Mouse (Mus musculus): Measurements from ENCODE around the gene Atf6b. TPM values are rescaled to one million over a fixed set of nuclear protein-coding genes. Genes with fewer than 3 reads are reported as not detected.
A peak's percentile ranks its signal among the peaks of the same experiment; 100 is the strongest.

Atf6b gene
- total RNA-seq, 1 experiment from 2014 or later, result 23.4 TPM

DNA sequence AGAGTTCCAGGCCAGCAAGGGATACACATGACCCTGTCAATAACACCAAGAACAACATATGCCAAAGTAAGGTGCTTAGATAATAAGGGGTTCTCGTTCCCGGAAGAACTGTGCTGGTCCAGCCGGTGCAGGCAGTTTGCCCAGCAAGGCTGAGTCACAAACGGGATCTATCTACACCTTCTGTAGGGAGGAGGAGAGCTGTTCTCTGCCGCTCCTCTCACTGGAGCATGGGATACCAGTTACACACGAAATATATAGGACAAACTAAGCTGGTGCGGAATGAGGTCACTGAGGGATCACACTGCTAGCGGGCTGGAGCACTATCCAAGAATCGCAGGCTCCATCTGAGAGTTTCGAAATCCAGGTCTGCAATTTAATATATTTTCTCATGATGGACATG lies 3.0 kb upstream of the Atf6b start:
- no peak for ATAC-seq (replicated peaks; ENCODE audit: insufficient number of reproducible peaks, low FRiP score, low TSS enrichment, poor library complexity, severe bottlenecking)

DNA sequence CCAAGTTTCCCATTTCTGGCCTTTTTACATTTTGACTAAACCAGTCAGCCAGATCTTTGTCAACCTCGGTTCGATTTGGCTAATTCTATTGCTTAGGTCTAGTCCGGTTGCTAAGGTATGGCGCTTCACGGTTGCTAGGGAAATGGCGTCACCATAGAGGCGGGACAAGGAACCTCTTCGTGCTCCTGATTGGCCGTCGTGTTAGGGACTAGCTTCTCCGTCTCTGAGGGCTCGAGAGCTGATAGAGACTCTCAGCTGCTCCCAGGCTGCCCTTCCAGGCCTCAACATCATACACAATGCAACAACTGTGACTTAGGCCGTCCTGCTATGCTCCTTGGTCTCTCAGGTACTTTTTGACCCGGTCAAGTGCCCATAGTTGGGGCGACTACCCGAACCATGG lies 2.3 kb upstream of the Atf6b start, which contains the start of gene Fkbpl:
Fkbpl (plus strand) TSS at position 157 of the 400 bp plus-strand sequence.
- peak; percentile 79 for ATAC-seq (replicated peaks; ENCODE audit: insufficient number of reproducible peaks, low FRiP score, low TSS enrichment, poor library complexity, severe bottlenecking)

DNA sequence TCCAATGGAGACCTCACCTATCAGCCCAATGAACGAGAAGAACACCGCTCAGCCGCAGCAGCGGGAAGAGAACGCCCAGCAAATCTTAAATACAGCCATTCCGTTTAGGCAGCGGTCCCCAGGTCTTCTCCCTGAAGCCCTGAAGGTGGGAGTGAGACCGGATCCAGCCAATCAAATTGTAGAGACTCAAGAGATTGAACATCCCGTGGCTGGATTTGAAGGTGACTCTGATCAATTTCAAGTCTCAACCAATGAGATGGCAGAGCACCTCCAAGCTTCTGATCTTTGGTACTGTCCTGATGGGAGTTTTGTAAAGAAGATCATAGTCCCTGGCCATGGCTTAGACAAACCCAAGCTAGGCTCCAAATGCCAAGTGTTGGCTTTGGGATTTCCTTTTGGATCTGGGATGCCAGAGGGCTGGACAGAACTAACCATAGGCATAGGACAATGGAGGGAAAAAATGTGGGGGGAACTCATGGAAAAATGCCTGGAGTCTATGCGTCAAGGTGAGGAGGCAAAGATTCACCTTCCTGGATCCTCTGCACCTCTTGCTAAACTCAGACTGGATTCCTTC lies 1.6 kb upstream of the Atf6b start:
- no peak for ATAC-seq (replicated peaks; ENCODE audit: insufficient number of reproducible peaks, low FRiP score, low TSS enrichment, poor library complexity, severe bottlenecking)

DNA sequence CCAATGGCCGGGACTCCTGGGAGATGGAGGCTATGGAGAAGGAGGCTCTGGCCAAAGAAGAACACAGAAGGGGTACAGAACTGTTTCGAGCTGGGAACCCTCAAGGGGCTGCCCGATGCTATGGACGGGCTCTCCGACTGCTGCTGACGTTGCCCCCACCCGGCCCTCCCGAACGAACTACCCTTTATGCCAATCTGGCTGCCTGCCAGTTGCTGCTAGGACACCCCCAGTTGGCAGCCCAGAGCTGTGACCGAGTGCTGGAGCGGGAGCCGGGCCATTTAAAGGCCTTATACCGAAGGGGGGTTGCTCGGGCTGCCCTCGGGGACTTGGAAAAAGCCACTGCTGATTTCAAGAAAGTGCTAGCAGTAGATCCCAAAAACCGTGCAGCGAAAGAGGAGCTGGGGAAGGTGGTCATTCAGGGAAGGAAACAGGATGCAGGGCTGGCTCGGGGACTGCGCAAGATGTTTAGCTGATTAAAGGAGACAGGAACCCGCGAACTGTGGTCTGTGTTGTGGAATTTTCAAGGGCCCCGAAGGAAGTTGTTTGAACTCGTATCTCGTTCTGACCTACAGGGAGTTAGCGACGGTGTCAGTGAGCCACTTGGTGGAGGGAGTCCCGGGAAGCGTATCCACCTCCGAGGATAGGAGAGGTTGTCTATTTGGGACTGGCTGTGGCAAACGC lies 975 bp upstream of the Atf6b start:
- no peak for ATAC-seq (replicated peaks; ENCODE audit: insufficient number of reproducible peaks, low FRiP score, low TSS enrichment, poor library complexity, severe bottlenecking)

DNA sequence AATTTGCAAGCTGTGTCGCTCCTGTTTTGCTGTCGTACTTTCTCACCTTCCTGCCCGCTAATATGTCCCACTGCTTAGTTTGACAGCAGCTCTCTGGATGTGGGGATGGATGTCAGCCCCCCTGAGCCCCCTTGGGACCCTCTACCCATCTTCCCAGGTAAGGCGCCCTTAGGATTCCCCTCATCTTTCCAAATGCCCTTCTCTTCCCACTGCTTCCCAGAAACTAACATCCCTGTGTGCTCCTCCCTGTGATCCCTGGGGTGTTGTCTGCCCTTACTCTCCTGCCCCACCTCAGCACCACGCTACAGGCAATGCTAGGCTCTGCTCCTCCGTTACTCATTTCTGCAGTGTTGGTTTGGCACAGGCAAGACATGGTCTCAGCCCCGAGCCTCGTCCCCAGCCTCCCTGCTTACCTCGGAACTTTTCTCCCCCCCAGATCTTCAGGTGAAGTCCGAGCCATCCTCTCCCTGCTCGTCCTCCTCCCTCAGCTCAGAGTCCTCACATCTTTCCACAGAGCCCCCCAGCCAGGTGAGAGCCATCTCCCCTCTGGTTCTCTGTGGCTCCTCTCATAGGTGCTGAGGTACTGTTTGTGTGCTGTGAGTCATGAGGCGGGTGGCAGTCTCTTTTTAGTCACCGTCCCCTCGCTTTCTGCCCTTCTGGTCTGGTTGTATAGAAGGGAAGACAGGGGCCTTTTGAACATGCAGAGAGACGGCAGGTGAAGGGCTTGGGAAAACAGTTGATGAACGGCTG lies 1.4 kb downstream of the Atf6b start:
- no peak for ATAC-seq (replicated peaks; ENCODE audit: insufficient number of reproducible peaks, low FRiP score, low TSS enrichment, poor library complexity, severe bottlenecking)

DNA sequence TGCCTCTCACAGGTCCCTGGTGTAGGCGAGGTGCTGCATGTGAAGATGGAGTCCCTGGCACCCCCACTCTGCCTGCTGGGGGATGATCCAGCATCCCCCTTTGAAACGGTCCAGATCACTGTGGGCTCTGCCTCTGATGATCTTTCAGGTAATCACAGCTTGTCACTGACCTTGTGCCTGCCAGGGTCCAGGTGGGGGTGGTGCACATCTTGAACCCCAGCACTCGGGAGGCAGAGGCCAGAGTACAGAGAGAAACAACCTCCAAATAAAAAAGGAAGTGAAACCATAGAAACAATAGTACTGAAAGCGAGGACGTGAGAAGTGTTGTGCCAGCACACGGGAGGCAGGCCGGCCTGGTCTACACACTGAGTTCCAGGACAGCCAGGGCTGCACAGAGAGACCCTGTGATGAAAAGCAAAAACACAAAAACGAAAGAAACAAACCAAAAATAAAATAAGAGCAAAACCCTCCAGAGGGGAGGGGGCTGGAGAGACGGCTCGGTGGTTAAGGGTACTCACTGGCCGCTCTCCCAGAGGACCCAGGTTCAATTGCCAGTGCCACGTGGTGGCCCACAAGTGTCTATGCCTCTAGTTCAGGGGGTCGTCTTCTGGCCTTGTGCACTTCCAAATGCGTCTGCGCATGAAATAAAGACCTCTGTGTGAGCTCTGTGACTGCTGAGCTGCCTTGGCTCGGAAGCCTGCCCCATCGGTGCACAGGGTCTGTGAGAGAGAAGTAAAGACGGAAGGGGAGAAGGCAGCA lies 2.3 kb downstream of the Atf6b start:
- ATAC-seq (replicated peaks; ENCODE audit: insufficient number of reproducible peaks, low FRiP score, low TSS enrichment, poor library complexity, severe bottlenecking), result 0 out of 2 replicates have a peak, but pooled peaks have one; percentile 10

DNA sequence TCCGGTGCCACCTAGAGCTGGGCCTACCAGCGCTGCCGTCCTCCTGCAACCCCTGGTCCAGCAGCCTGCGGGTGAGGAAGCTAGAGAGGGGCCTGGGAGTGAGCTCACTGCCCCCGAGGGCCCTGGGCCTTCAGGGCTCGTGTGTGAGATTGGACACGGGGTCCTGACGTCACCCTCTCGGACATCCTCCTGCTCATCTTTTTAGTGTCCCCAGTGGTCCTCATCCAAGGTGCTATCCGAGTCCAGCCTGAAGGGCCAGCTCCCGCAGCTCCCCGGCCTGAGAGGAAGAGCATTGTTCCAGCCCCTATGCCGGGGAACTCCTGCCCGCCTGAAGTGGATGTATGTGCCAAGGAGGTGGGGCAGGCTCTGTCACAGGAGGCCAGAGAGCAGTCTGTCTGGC lies 3.8 kb downstream of the Atf6b start:
- no peak for ATAC-seq (replicated peaks; ENCODE audit: insufficient number of reproducible peaks, low FRiP score, low TSS enrichment, poor library complexity, severe bottlenecking)

DNA sequence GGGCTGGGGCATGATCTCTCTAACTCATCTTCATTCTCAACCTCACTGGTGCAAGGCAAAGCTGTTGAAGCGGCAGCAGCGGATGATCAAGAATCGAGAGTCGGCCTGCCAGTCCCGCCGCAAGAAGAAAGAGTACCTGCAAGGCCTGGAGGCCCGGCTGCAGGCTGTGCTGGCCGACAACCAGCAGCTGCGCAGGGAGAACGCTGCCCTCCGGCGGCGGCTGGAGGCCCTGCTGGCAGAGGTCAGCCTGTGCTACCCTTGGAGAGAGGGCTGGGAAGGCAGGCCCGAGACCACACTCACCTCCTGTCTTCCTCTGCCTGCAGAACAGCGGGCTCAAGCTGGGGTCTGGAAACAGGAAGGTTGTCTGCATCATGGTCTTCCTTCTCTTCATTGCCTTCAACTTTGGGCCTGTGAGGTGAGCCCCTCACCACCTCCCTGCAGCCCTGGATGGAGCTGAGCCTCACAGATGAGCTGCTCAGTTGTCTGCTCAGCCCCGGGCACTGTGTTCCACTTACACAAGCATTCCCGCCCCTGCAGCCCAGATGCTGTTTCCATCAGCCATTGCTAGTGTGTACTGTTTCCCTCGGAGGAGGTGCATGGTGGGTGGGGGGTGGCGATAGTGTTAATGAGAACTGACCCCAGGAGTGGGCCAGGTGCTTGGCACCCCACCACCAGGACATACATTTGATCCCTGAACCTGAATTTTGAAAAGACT lies 4.7 kb downstream of the Atf6b start:
- ATAC-seq (replicated peaks; ENCODE audit: insufficient number of reproducible peaks, low FRiP score, low TSS enrichment, poor library complexity, severe bottlenecking), result no peak

DNA sequence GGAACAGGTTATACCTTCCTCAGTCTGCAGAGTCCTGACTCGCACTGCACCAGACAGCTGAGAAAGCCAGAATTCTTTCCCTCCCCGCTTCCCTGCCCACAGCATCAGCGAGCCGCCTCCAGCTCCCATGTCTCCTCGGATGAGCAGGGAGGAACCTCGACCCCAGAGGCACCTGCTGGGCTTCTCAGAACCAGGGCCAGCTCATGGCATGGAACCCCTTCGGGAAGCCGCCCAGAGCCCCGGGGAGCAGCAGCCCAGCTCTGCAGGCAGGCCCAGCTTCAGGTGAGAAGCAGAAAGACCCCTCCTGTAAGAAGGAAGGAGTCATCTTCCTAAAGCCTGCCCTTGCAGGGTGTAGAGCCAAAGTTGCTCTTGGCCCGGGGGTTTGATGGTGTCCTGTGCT lies 5.6 kb downstream of the Atf6b start:
- ATAC-seq (replicated peaks; ENCODE audit: insufficient number of reproducible peaks, low FRiP score, low TSS enrichment, poor library complexity, severe bottlenecking), result no peak

DNA sequence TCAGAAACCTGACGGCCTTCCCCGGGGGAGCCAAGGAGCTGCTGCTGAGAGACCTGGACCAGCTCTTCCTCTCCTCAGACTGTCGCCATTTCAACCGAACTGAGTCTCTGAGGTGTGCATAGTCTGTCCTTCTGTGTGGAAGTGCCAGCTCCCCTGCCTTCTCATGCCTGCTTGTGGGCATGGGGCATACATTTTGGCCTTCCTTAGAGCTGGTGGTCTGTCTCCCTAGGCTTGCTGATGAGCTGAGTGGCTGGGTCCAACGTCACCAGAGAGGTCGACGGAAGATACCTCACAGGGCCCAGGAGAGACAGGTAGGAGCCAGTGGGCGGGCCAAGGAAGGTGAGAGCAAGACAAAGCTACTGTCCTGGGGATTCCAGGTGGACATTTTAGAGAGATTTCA lies 6.0 kb downstream of the Atf6b start:
- no peak for ATAC-seq (replicated peaks; ENCODE audit: insufficient number of reproducible peaks, low FRiP score, low TSS enrichment, poor library complexity, severe bottlenecking)

DNA sequence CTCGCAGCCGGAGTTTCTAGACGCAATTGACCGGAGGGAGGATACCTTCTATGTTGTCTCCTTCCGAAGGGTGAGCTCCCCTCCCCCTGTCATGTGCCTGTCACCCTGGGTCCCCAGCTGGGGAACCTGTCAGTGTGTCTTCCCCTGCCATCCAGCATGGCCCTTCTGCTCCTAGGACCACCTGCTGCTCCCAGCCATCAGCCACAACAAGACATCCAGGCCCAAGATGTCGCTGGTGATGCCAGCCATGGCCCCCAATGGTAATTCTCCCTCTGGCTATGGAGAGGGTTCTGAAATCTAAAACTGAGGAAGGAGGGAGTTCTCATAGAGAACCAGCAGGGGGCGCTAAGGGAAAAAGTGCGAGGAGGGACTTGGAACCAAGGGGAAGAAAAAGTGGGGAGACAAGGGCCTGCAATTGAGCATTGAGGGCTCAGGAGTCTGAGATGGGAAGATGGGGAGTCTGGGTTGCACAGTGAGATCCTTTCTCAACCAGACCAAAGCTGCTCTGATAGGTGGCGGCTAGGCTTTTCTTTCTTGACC lies 6.9 kb downstream of the Atf6b start:
- no peak for ATAC-seq (replicated peaks; ENCODE audit: insufficient number of reproducible peaks, low FRiP score, low TSS enrichment, poor library complexity, severe bottlenecking)

DNA sequence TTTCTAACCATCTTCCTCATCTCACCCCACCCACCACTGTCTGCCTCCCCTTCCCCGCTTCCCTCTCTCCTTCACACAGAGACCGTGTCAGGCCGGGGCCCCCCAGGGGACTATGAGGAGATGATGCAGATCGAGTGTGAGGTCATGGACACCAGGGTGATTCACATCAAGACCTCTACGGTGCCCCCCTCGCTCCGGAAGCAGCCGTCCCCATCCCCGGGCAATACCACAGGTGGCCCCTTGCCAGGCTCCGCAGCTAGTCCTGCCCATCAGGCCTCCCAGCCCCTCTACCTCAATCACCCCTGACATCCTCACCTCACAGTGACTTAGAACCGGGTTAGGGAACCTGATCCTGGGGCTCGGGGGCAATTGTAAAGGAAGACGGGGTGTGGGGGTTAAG lies 7.4 kb downstream of the Atf6b start:
- ATAC-seq (replicated peaks; ENCODE audit: insufficient number of reproducible peaks, low FRiP score, low TSS enrichment, poor library complexity, severe bottlenecking), result no peak

DNA sequence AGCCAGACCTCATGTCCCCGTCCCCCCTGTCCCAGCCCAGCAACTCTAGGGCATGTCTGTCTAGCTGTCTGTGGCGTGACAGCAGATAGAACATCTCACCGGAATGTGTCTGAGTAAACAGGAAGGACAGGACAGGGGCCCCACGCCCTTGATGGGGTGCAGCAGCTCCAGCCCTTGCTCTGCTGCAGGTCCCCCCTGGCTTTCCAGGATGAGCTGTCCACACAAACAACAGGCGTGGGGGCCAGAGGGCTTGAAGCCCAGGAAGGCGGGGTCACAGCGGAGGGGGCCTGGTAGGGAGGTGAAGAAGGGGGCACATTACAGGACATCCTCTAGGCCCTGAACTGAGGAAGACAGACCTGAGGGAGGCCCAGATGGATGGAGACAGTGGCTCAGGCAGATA lies 8.2 kb downstream of the Atf6b start:
- no peak for ATAC-seq (replicated peaks; ENCODE audit: insufficient number of reproducible peaks, low FRiP score, low TSS enrichment, poor library complexity, severe bottlenecking)

DNA sequence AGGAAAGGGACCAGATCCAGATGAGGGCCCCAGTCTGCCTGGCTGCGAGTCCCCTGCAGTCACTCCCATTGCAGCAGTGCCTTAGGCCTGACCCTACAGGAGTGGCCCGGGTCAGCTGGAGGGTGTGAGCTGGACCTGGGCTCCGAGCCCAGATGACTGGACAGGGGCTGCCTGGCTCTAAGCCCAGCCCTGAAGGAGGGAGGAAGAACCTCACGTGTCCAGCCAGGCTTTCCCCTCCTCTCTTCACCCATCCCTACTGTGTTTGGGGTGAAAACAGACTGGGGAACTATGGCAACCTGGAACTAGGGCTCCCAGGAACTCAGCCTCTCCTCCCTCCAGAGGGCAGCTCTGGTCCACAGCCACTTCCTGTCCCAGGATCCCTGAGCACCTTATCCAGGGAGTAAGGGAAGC lies 8.6 kb downstream of the Atf6b start:
- no peak for ATAC-seq (replicated peaks; ENCODE audit: insufficient number of reproducible peaks, low FRiP score, low TSS enrichment, poor library complexity, severe bottlenecking)

DNA sequence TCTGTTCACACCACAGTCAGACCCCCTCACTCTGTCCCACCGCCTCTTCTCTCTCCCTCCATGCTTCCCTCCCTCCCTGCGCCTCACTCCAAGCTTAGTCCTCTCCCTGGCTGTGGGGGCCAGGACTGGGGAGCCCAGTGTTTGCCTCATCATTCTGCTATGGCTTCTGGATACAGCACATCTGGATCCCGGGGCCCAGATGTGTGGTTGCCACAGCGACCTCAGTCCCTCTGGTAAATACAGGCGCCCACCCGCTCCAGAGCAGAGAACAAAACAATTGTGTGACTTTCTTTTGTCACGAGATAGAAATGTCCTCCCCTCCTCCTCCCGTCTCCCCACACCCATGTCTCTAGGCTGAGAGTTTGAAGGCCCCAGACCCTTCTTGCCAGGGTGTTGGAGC lies 9.7 kb downstream of the Atf6b start:
- no peak for ATAC-seq (replicated peaks; ENCODE audit: insufficient number of reproducible peaks, low FRiP score, low TSS enrichment, poor library complexity, severe bottlenecking)

DNA sequence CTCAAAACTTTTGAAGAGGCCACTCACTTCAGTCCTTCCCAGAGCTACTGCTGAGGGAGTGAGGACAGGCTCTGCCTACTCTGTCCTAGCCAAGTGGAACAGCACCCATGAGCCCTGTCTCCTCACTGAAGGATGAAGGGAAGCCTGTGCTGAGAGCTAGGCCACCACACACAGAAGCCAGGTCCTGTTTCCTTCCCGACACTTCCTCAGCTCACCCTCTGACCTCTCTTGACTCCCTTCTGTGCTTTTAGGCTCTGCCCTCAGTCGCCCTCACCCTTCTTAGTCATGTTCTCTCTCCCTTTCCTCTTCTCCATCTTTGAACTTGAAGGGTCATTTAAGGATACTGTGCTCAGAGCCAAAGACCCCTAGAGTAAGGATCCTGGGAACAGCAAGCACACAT lies 10.3 kb downstream of the Atf6b start:
- no peak for ATAC-seq (replicated peaks; ENCODE audit: insufficient number of reproducible peaks, low FRiP score, low TSS enrichment, poor library complexity, severe bottlenecking)

DNA sequence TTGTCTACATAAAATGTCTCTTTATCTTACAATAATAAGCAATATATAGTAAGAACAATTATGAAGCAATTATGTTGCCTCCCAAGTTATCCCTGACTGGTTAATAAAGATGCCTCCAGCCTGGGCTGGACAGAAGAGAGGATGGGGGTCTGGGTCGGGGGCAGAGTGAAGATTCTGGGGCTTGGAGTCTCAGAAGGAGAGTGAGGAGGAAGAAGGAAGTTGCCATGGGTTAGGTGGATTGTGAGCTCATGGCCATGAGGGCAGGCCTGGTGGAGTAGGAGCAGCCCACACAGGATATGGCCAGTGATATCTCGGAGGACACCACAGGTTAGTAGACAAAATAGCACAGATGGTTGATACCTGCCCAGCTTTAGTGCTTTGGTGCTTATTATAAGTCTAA lies 11.2 kb downstream of the Atf6b start:
- no peak for ATAC-seq (replicated peaks; ENCODE audit: insufficient number of reproducible peaks, low FRiP score, low TSS enrichment, poor library complexity, severe bottlenecking)

DNA sequence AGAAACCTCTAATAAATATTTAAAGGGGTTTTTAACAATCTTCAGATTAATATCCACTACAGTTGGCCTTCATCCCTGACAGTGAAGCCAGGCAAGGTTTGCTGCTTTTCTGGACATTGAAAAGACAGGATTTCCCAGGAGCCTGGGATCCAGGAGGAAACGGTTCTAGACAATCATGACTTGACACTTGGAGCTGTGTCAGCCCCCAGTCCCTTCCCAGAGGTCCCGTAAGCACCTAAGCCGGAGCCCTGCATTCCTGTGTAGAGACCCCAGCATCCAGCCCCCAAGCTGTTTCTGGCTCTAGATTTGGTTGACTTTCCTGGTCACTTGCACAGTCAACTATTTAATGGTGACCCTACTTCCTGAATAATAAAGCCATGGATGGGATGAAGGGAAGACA lies 11.6 kb downstream of the Atf6b start:
- ATAC-seq (replicated peaks; ENCODE audit: insufficient number of reproducible peaks, low FRiP score, low TSS enrichment, poor library complexity, severe bottlenecking), result no peak
